ENCODE assay signal across 11 mouse cellular contexts in the genomic region with DNA sequence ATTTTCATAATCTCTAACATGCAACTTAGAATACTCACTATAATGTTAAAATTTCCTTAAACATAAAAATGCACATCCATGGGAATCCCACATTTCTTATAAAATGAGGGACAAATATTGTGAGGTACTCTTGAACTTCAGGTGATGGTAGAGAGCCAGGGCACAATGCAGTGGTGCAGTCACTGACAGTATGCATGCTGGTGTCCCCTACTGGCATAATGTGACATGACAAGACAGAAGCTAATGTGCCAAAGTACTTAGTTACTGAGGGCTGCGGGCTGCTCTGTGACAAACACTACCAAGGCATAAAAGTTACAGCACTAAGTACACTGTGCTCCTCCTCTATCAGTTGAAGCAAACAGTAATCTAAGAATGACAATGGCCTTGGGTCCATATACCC.
DNase-seq lines count a peak whose midpoint lies in the region; ATAC-seq and TF ChIP-seq lines count a peak whose summit lies in the region.
"Had no signal": no experiment of that assay in that cellular context is flagged by ENCODE, and none has a peak within 500 bp of the region (broad histone marks: within the 10 kb centered on the region; RNA-seq: fewer than 3 reads in every experiment).

No protein-coding gene starts in this region.

- no peaks in the 10 kb centered on the region for H3K4me1 ChIP-seq in MEL (ENCODE audit: control insufficient read depth in 1 of 2, insufficient read depth in 2 of 2, low read length in 2 of 2)
- H3K4me1 ChIP-seq: hindbrain, embryonic 12.5 days had no signal

- ATAC-seq in erythroid progenitor cell, adult 5-6 weeks (replicated peaks; ENCODE audit: low FRiP score, poor library complexity, severe bottlenecking), result no peak

- peak; percentile 17 for DNase-seq in embryo, embryonic 10 days (ENCODE audit: low spot score)
- no peak for DNase-seq in embryo, embryonic 9.5 days (ENCODE audit: extremely low spot score)
- DNase-seq in left cerebral cortex, adult 2 months (ENCODE audit: extremely low spot score in 1 of 2, low spot score in 2 of 2), result no peak
- DNase-seq in left cerebral cortex, adult 8-10 months (ENCODE audit: low spot score in 2 of 2), result no peak
- DNase-seq in MEL (ENCODE audit: low read depth, low spot score), result peak; percentile 13
- peak; percentile 1 for DNase-seq in induced T-regulatory cell, adult 2 months (ENCODE audit: low read depth)
- DNase-seq in urinary bladder, adult 2 months (ENCODE audit: low spot score), result no peak
- DNase-seq: cerebellum, adult 11 months; gastrocnemius, postnatal 10 days had no signal

- H3K27ac ChIP-seq in left cerebral cortex, adult 2 months, result no peak overlapping the region
- H3K27ac ChIP-seq in MEL (ENCODE audit: control insufficient read depth, low read depth, low read length), result no peak overlapping the region
- H3K27ac ChIP-seq: hindbrain, embryonic 12.5 days had no signal

- peak; percentile 14 for TF ChIP-seq RAD21 in MEL (IDR thresholded peaks at IDR 0.05; ENCODE audit: low read depth, low read length)

- H3K36me3 ChIP-seq in MEL (ENCODE audit: control insufficient read depth in 1 of 2, insufficient read depth in 2 of 2, low read length in 2 of 2), result no peaks in the 10 kb centered on the region
- H3K36me3 ChIP-seq: hindbrain, embryonic 12.5 days had no signal

- no peak overlapping the region for H3K9ac ChIP-seq in MEL (ENCODE audit: control insufficient read depth, low read depth, low read length, poor library complexity, severe bottlenecking)
- H3K9ac ChIP-seq: hindbrain, embryonic 12.5 days had no signal

- H3K79me2 ChIP-seq in MEL (ENCODE audit: control insufficient read depth, insufficient read depth, low read length, poor library complexity), result no peaks in the 10 kb centered on the region

- H3K4me3 ChIP-seq in left cerebral cortex, adult 2 months, result no peak overlapping the region
- no peak overlapping the region for H3K4me3 ChIP-seq in MEL (ENCODE audit: control insufficient read depth in 1 of 2, insufficient read depth in 1 of 2, low read depth in 2 of 2, low read length in 2 of 2)
- H3K4me3 ChIP-seq: hindbrain, embryonic 12.5 days had no signal

- no peaks in the 10 kb centered on the region for H3K9me3 ChIP-seq in MEL (replicated peaks; ENCODE audit: insufficient read depth, low read length)
- H3K9me3 ChIP-seq: hindbrain, embryonic 12.5 days had no signal

- no peak for TF ChIP-seq EP300 in MEL (IDR thresholded peaks at IDR 0.05; ENCODE audit: low read depth in 1 of 2, low read length in 2 of 2)

- TF ChIP-seq CTCF in left cerebral cortex, adult 2 months (IDR thresholded peaks at IDR 0.05), result peak; percentile 24
- TF ChIP-seq CTCF in MEL (IDR thresholded peaks at IDR 0.05 in 2 of 3, conservative IDR thresholded peaks at IDR 0.05 in 1 of 3; ENCODE audit: control insufficient read depth in 1 of 3, insufficient read depth in 1 of 3, low read depth in 2 of 3, low read length in 3 of 3, poor library complexity in 1 of 3, severe bottlenecking in 1 of 3), result peak; percentile 6 to 36 (median 34); a peak in 3 of 6 replicates

- intact Hi-C loops in left cerebral cortex, adult 2 months (cut with DNase I), result no loop called here

- no peak for TF ChIP-seq POLR2A in MEL (IDR thresholded peaks at IDR 0.05; ENCODE audit: control insufficient read depth in 1 of 2, insufficient read depth in 1 of 2, low read depth in 1 of 2, low read length in 2 of 2, poor library complexity in 1 of 2)

- no peaks in the 10 kb centered on the region for H3K27me3 ChIP-seq in MEL (ENCODE audit: control insufficient read depth in 1 of 2, insufficient read depth in 2 of 2, low read length in 2 of 2)
- H3K27me3 ChIP-seq: hindbrain, embryonic 12.5 days had no signal

TF ChIP-seq in MEL, 35 proteins besides CTCF, POLR2A, EP300 and RAD21:
- TF ChIP-seq SMC3 (IDR thresholded peaks at IDR 0.05; ENCODE audit: low read depth, low read length), result 0 out of 2 replicates have a peak, but pooled peaks have one; percentile 15
- no peak for TF ChIP-seq MAZ (IDR thresholded peaks at IDR 0.05; ENCODE audit: low read depth, low read length)

Comparison
In these comparisons a context has a peak if more than half of its experiments do, and no peak if none do; other contexts are left out.
1. DNase-seq: peak in embryo, embryonic 10 days (single experiment), MEL (single experiment) and induced T-regulatory cell, adult 2 months (single experiment); none in embryo, embryonic 9.5 days (single experiment), left cerebral cortex, adult 2 months (0 of 2), left cerebral cortex, adult 8-10 months (0 of 2) and urinary bladder, adult 2 months (single experiment).